Mouse (Mus musculus) right cerebral cortex, postnatal 4 days (tissue): Measurements from ENCODE around the gene S100a2.

Experiments
- DNase-seq: peaks from one replicate; pipeline ENCODE4 v3.0.0-alpha.2; 2022

S100a2 gene

GRCm38 (mm10) chr3:90621552-90621951 is 31.5 kb downstream of the S100a2 start:
- DNase-seq = no peak

- DNase-seq = peak; percentile 71
Measured at GRCm38 (mm10) chr3:90623435-90624071, 33.5 kb downstream of the S100a2 start.

- DNase-seq = no peak
Measured at GRCm38 (mm10) chr3:90625496-90625895, 35.4 kb downstream of the S100a2 start.

DNA sequence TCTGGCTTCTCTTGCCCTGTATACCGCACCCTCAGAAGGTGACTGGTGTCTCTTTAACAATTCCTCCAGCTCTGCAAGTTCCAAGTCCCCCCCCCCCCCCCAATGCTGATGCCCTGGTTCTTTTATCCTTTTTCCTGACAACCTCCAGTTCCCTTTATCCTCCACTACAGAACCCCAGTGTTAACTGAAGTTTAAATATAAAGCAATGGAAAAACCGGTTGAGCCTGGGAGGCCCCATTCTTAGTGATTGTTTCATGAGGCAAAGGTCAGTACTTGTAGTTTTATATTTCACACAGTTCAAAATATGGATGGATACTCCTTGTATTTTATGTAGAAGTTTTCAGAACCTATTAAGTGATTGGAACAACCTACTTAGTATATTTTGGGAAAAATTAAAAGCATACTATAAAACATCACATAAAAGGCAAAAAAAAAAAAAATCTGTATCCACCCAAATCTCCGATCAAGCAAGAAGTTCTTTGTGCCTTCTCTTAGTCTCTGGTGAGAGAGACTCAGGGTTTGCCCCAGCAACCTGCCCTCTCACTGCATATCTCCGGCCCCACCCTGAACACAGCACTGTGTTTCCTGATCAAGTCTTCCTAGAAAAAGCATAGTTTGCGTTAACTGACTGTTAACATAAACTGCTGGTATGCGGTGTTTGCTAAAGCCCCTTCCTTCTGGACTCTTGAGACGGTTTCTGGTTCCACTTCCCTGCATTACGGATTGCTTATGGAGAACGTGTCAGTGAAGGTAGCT is 36.4 kb downstream of the S100a2 start:
- DNase-seq = no peak

DNA sequence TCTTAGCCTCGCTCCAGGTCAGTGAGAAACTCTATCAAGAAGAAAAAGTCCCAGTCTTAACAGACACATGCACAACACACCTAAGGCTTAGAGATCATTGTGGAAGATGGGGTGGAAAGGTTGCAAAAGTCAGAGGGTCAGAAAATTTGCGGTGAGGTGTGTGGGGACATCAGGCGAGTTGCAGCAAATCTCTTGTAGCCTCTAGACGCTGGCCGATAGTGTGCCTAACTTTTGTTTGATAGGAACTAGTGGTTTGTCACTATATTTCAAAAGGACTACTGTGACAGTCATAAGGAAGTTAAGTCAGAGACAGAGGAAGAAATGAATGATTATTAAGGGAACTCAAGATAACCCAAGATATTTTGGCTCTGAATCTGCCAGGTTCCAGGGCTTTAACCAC is 37.3 kb downstream of the S100a2 start:
- DNase-seq = no peak

GRCm38 (mm10) chr3:90627807-90628206 is 37.8 kb downstream of the S100a2 start:
- DNase-seq = no peak

DNA sequence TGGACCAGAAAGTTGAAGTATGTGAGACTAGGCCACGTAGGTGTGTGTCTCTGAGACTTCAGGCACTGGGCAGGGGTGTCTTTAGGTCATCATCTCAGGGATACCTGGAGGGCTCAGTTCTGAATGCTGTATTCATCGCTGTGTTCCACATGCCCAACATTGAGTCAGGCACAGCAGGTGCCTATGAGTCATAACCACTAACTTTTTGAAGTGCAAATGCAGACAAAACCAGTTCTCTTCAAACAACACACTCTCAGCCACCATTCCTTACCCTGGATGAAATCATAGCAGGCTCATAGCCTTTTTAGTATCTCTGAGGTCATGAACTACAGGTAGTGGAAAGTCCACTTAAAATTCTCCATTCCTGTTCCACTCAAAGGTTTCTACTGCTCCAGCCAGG is 39.3 kb downstream of the S100a2 start:
- no peak for DNase-seq

DNA sequence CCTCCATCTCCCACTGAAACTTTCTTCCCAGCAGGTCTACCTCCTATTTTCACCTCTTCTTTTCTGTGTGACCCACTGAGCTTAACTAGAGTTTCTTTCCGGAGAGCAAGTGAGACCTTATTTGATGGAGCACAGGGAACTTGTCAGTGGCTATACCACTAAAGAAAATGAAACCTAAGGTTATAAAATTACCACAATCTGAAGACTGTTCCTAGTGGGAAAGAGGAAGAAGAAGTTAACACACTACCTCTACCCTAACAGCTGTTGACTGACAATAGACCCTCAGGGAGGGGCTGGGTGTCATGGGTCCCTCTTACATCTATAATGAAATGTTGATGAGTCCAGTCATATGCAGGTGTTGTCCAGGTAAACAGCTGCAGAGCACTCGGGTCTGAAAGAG is 41.9 kb downstream of the S100a2 start:
- DNase-seq = no peak

DNA sequence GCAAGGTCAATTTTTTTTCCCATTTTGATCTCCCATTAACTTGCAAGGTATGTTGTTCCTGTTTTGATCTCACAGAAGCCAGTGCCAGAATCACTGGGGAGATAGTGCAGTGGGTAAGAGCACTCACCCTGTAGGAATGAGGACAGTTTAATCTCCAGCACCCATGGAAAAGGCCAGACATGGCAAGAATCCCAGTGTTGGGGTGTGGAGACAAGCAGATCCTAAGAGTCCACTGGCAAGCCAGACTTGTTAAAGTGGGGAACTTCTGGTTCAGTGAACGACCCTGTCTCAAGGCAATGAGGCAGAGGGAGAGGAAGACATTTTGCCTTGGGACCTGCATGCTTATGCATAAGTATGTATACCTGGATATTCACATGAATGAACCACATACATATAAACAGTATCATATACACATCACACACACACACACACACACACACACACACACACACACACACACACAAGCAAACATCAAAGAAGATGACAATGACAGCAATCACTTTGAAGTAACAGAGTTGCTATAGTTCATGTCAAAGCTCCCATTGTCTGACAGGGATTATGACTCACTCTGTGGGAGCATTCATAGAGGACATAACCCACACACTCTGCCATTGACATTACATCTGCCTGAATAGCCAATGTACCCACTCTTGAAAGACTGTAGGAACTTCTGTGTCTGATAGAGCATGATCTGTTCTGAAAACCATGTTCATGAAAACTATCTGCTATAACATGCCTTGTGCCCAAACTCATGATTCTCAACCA is 48.6 kb downstream of the S100a2 start:
- DNase-seq = no peak

DNA sequence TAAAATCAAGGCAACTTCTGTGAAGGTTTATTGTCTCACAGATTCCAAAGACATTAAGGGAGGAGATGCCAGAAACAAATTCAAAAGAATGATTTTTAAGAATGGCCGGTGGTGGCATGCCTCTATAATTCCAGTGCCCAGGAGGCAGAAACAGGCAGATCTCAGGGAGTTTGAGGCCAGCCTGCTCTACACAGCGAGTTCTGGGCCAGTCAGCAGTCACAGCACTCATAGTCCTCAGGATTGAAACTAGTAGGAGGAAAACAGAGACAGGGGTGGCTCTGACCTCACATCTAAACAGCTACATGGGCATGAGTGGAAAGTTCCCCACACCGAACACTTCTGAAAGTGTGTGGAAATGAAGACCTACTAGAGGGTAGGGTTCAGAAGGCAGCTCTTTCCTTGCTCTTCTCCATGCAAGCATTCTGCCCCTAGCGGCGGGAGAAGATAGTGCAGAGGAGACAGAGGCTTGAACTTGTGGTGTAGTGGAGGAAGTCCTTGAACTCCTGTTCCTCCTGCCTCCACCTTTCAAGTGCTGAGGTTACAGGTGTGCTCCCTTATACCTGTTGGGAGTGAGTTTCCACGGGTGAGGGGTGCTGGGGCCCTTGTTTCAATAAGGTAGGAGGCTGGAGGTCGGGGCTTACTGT is 49.6 kb downstream of the S100a2 start:
- DNase-seq = no peak

DNA sequence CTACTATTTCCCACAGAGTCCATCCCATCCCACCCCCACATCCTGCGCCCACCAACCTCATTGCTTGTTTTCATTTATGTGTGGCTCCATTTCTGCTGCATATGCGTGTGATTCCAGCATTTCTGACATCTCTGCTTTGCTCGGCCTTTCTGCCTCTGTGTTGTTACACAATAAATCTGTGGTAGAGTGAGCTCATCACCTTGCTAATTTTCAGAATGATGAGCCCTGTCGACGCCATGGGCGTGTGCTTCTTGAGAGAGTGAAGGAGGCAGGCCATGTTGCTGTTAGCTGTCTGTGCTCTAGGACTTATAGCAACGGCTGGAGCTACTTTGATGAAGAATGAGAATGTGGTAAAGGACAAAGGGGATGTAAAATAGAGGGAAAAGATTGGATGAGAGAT is 50.9 kb downstream of the S100a2 start:
- no peak for DNase-seq
